Mouse (Mus musculus) neural tube, embryonic 11.5 days (tissue): ENCODE measurements at regions not wholly inside any gene's neighbourhood (a gene's known extent, or its start where the extent isn't known, plus 50 kb on each side); places are given as distances from the start of the nearest gene placed in this dataset.

Experiments used
- ATAC-seq: fragments of 200-750 bp; cut with Nextera tagmentation; 2 replicates; pipeline ENCODE4 v1.8.0; 2017; ENCODE audit warnings: moderate number of reproducible peaks, mild to moderate bottlenecking, moderate TSS enrichment, moderate library complexity; ENCODE audit not compliant: insufficient read depth, low FRiP score, low TSS enrichment
- DNase-seq: peaks from one replicate; pipeline ENCODE4 v3.0.0-alpha.2; 2015; ENCODE audit warnings: low spot score
- H3K27ac ChIP-seq: fragments of 300-500 bp; sonication (generic); 2 replicates; pipeline ENCODE4 v1.5.1; 2014; ENCODE audit warnings: low read depth, mild to moderate bottlenecking, low read length
- H3K27me3 ChIP-seq: fragments of 300-500 bp; sonication (generic); 2 replicates; pipeline ENCODE4 v1.6.1; 2014; ENCODE audit warnings: mild to moderate bottlenecking, low read length, mixed read lengths; ENCODE audit not compliant: control insufficient read depth, insufficient read depth
- H3K36me3 ChIP-seq: fragments of 300-500 bp; sonication (generic); 2 replicates; pipeline ENCODE4 v1.6.1; 2014; ENCODE audit warnings: mild to moderate bottlenecking, low read length, moderate library complexity, mixed read lengths; ENCODE audit not compliant: control insufficient read depth, insufficient read depth
- H3K4me1 ChIP-seq: fragments of 300-500 bp; sonication (generic); 2 replicates; pipeline ENCODE4 v1.6.1; 2014; ENCODE audit warnings: low read length, mixed read lengths; ENCODE audit not compliant: control insufficient read depth, insufficient read depth
- H3K4me2 ChIP-seq: fragments of 300-500 bp; sonication (generic); 2 replicates; pipeline ENCODE4 v1.6.1; 2014; ENCODE audit warnings: low read depth, mild to moderate bottlenecking, moderate library complexity
- H3K4me3 ChIP-seq: fragments of 300-500 bp; sonication (generic); 2 replicates; pipeline ENCODE4 v1.5.1; 2014; ENCODE audit warnings: low read depth, low read length
- H3K9ac ChIP-seq: fragments of 300-500 bp; sonication (generic); 2 replicates; pipeline ENCODE4 v1.6.1; 2014; ENCODE audit warnings: mild to moderate bottlenecking, low read length
- H3K9me3 ChIP-seq: fragments of 300-500 bp; sonication (generic); 2 replicates; pipeline ENCODE4 v1.6.1; 2016; ENCODE audit warnings: low read length; ENCODE audit not compliant: control insufficient read depth
- WGBS: fragments of 180-500 bp; shearing (Covaris S2); extraction: QIAGEN DNeasy Blood & Tissue Kit; methylation state at CpG from one replicate; pipeline ENCODE4 v1.1.7; 2014; 5-methylcytosine and 5-hydroxymethylcytosine counted together

- Histone ChIP-seq H3K36me3 (no peaks in the 10 kb centered on the region), H3K4me3 (no peak overlapping the region), H3K27me3 (no peaks in the 10 kb centered on the region), H3K27ac (no peak overlapping the region), H3K4me1 (no peaks in the 10 kb centered on the region), H3K9ac (no peak overlapping the region), H3K9me3 (no peaks in the 10 kb centered on the region), H3K4me2 (no peak overlapping the region)
- DNase-seq: no peak
- WGBS: 71% methylated on average over 2 of the region's 2 CpGs
- no peak for ATAC-seq
Measured at GRCm38 (mm10) chr10:56546824-56547223, 169.7 kb downstream of the Gja1 start.

DNA sequence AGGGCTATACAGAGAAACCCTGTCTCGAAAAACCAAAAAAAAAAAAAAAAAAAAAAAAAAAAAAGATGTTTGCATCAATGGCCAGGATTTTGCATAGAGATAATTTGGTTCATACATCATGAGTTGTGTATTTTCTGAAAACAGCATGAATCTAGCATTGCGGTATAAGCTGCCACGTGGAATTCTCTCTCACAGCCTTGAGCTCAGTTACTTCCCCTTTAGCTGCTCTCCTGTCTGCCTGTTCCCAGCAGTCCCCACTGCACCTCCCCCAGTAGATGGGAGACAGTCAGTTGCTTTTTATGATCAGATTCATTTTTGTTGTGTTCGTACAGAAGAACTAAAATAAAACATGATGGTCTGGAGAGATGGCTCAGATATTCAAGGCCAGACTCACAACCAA, 170.7 kb downstream of the Gja1 start:
- Histone ChIP-seq H3K4me2 (no peak overlapping the region), H3K9me3 (no peaks in the 10 kb centered on the region), H3K27ac (no peak overlapping the region), H3K27me3 (no peaks in the 10 kb centered on the region), H3K4me3 (no peak overlapping the region), H3K4me1 (no peaks in the 10 kb centered on the region), H3K9ac (no peak overlapping the region), H3K36me3 (no peaks in the 10 kb centered on the region)
- 81% methylated on average over 3 of the region's 4 CpGs for WGBS
- DNase-seq (no peak), ATAC-seq (no peak)

DNA sequence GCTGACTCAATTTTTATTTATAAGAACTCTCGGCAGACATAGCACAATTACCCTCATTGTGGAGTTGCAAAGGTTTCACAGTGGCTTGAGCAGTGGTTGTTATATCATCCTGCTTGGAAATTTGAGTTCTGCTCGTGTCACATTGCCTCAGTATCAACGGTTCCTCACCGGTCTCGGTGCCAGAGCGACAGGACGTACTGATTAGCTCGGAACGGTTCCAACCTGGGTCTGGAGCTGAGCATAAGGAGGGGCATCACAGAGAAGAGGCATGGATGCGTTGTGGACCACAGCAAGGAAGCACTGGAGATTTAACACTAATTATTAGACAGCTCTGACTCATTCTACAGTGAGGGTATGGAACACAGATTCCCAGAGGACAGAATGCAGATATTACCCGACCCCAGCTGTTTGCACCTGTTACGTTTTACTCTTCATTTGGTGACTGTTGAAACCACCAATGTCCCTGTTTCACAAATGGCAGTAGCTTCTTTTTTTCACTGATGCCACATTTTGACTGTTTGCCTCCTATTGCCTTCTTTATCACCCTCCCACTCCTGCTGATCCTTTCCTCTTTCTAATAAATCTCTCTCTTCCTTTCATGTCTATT, 189.8 kb downstream of the Gja1 start:
- Histone ChIP-seq H3K36me3 (no peaks in the 10 kb centered on the region), H3K4me1 (no peaks in the 10 kb centered on the region), H3K9me3 (no peaks in the 10 kb centered on the region), H3K27ac (no peak overlapping the region), H3K4me3 (no peak overlapping the region), H3K4me2 (no peak overlapping the region), H3K27me3 (no peaks in the 10 kb centered on the region), H3K9ac (no peak overlapping the region)
- ATAC-seq: no peak
- 93% methylated on average over 12 of the region's 12 CpGs for WGBS
- DNase-seq: no peak

DNA sequence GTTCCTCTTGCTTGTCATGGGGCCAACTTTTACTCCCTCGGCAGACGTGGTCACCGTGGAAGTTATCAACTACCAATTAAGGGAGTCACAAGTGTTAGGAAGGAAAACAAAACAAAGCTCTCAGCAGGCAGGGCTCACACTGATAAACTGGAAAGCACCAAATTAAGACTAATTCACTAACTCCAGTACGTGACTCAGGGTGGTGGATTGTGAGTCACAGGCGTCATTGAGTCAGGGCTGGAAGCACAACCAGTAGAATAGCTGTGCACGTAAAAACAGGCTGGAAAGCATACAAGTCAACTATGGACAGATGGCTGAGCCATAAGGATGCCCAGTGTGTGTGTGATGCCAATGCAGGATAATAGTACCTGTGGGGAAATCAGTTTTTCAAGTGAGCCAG, 204.9 kb downstream of the Gja1 start:
- Histone ChIP-seq H3K27ac (no peak overlapping the region), H3K4me1 (no peaks in the 10 kb centered on the region), H3K9ac (no peak overlapping the region), H3K4me2 (no peak overlapping the region), H3K27me3 (no peaks in the 10 kb centered on the region), H3K9me3 (no peaks in the 10 kb centered on the region), H3K4me3 (no peak overlapping the region), H3K36me3 (no peaks in the 10 kb centered on the region)
- DNase-seq: no peak
- ATAC-seq: no peak
- WGBS: 57% methylated on average over 6 of the region's 6 CpGs

- no peaks in the 10 kb centered on the region for H3K27me3 ChIP-seq
- ATAC-seq: peak; percentile 23; the same call in 1 of the 2 replicates
- H3K27ac ChIP-seq: no peak overlapping the region
- 65% methylated on average over 2 of the region's 2 CpGs for WGBS
- H3K9ac ChIP-seq: no peak overlapping the region
- no peaks in the 10 kb centered on the region for H3K9me3 ChIP-seq
- H3K4me1 ChIP-seq: no peaks in the 10 kb centered on the region
- H3K36me3 ChIP-seq: no peaks in the 10 kb centered on the region
- no peak for DNase-seq
- no peak overlapping the region for H3K4me3 ChIP-seq
- no peak overlapping the region for H3K4me2 ChIP-seq
Measured at GRCm38 (mm10) chr10:56587205-56587604, 210.1 kb downstream of the Gja1 start.

- DNase-seq (peak; percentile 18), ATAC-seq (no peak)
- H3K27ac ChIP-seq: no peak overlapping the region
- H3K9ac ChIP-seq: no peak overlapping the region
- WGBS: 60% methylated on average over 5 of the region's 5 CpGs
- no peaks in the 10 kb centered on the region for H3K27me3 ChIP-seq
- H3K4me3 ChIP-seq: no peak overlapping the region
- no peak overlapping the region for H3K4me2 ChIP-seq
- no peaks in the 10 kb centered on the region for H3K9me3 ChIP-seq
- no peaks in the 10 kb centered on the region for H3K36me3 ChIP-seq
- no peaks in the 10 kb centered on the region for H3K4me1 ChIP-seq
Measured at GRCm38 (mm10) chr10:56597382-56597781, 220.3 kb downstream of the Gja1 start.

DNA sequence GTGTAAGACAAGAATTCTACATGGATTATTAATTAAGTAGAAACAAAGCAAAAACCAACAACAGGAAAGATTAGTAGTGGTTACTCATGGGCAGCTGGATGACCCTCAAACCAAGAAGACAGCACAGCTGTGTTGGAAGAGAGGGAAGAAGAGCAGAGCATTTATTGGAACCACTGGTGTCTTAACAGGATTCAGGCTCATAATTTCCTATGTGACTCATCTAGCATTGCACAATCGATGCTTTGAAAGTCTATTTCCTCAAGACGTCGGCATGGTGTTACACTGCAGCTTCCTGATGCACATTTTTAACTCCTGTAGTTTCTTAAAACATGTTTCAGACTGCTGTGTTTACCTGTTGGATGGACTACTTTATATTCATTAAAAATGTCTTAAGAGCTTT, 221.1 kb downstream of the Gja1 start:
- Histone ChIP-seq H3K9ac (no peak overlapping the region), H3K4me1 (no peaks in the 10 kb centered on the region), H3K9me3 (no peaks in the 10 kb centered on the region), H3K4me2 (no peak overlapping the region), H3K27ac (no peak overlapping the region), H3K4me3 (no peak overlapping the region), H3K27me3 (no peaks in the 10 kb centered on the region), H3K36me3 (no peaks in the 10 kb centered on the region)
- ATAC-seq: no peak
- DNase-seq: no peak
- 92% methylated on average over 3 of the region's 3 CpGs for WGBS

- Histone ChIP-seq H3K4me2 (no peak overlapping the region), H3K4me1 (no peaks in the 10 kb centered on the region), H3K9ac (no peak overlapping the region), H3K9me3 (no peaks in the 10 kb centered on the region), H3K27me3 (no peaks in the 10 kb centered on the region), H3K4me3 (no peak overlapping the region), H3K36me3 (no peaks in the 10 kb centered on the region), H3K27ac (no peak overlapping the region)
- ATAC-seq (no peak), DNase-seq (no peak)
- WGBS: 55% methylated on average over 4 of the region's 4 CpGs
Measured at GRCm38 (mm10) chr10:56599923-56600322, 222.8 kb downstream of the Gja1 start.

- Histone ChIP-seq H3K4me2 (no peak overlapping the region), H3K27ac (no peak overlapping the region), H3K36me3 (no peaks in the 10 kb centered on the region), H3K4me1 (no peaks in the 10 kb centered on the region), H3K27me3 (no peaks in the 10 kb centered on the region), H3K4me3 (no peak overlapping the region), H3K9me3 (no peaks in the 10 kb centered on the region), H3K9ac (no peak overlapping the region)
- WGBS: 86% methylated on average over 8 of the region's 8 CpGs
- DNase-seq (no peak), ATAC-seq (no peak)
Measured at GRCm38 (mm10) chr10:56611564-56612288, 234.6 kb downstream of the Gja1 start.
